In the genomic region with DNA sequence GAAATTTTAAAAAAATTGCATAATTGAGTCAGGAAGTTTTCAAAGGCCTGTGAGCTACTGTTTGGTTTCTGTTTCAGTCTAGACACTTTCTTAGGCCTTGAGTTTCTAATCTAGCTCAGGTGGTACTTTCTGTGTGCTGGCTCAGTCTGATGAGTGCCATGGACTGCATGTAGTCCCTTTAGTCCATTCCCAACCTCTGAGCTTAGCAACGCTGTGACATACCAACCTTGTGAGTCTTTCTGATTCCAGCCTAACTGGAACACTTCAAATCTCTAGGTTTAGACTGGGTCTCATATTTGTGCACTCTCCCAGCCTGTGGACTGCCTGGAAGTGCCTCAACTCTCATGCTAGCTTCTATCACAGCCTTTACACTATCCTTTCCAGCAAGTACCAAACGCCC, we compare ENCODE assay signal across 26 mouse cellular contexts. TPM values are rescaled to one million over a fixed set of nuclear protein-coding genes. Genes with fewer than 3 reads are reported as not detected.
"Had no signal": no experiment of that assay in that cellular context is flagged by ENCODE, and none has a peak within 500 bp of the region (broad histone marks: within the 10 kb centered on the region; RNA-seq: fewer than 3 reads in every experiment).

No protein-coding gene starts in this region.

- ATAC-seq: inflammation-experienced regulatory T-cells, adult 6 months; intestine, embryonic 16.5 days; midbrain, embryonic 13.5 days; midbrain, embryonic 16.5 days had no signal

- H3K9me3 ChIP-seq: limb, embryonic 12.5 days; limb, embryonic 15.5 days; liver, embryonic 13.5 days; megakaryocyte, embryonic 14.5 days; midbrain, embryonic 10.5 days; midbrain, embryonic 13.5 days; neural tube, embryonic 13.5 days had no signal

- H3K36me3 ChIP-seq: limb, embryonic 12.5 days; limb, embryonic 15.5 days; liver, embryonic 13.5 days; midbrain, embryonic 10.5 days; midbrain, embryonic 13.5 days; neural tube, embryonic 13.5 days had no signal

- DNase-seq: kidney, adult 18-20 months; kidney, postnatal 36 days; left cerebral cortex, postnatal 4 days; liver, embryonic 13.5 days; lung, embryonic 14.5 days; lung, postnatal 10 days; lung, postnatal 36 days; retina, postnatal 1 day; right cerebral cortex, postnatal 4 days; thymus, adult 2 months; thymus, postnatal 14 days; thymus, postnatal 4 days had no signal

- H3K27me3 ChIP-seq: limb, embryonic 12.5 days; limb, embryonic 15.5 days; liver, embryonic 13.5 days; midbrain, embryonic 13.5 days; neural tube, embryonic 13.5 days had no signal

- H3K27ac ChIP-seq: kidney, postnatal 0 days; limb, embryonic 12.5 days; limb, embryonic 15.5 days; liver, embryonic 13.5 days; midbrain, embryonic 10.5 days; midbrain, embryonic 13.5 days; neural tube, embryonic 13.5 days; stomach, postnatal 0 days had no signal

- H3K4me1 ChIP-seq: liver, embryonic 13.5 days; midbrain, embryonic 13.5 days had no signal

- H3K4me2 ChIP-seq: limb, embryonic 12.5 days; limb, embryonic 15.5 days; liver, embryonic 13.5 days; lung, embryonic 14.5 days; midbrain, embryonic 13.5 days; neural tube, embryonic 13.5 days had no signal

- H3K9ac ChIP-seq: limb, embryonic 12.5 days; limb, embryonic 15.5 days; liver, embryonic 13.5 days; lung, embryonic 14.5 days; midbrain, embryonic 13.5 days; neural tube, embryonic 13.5 days had no signal

- H3K4me3 ChIP-seq: limb, embryonic 12.5 days; limb, embryonic 15.5 days; liver, embryonic 13.5 days; midbrain, embryonic 10.5 days; midbrain, embryonic 13.5 days; myocyte; neural tube, embryonic 13.5 days had no signal

RNA-seq across cellular contexts. Expression of a gene that starts 57.2 kb away (rescaled TPM):
- total RNA-seq: monocyte, adult 5-6 weeks; neutrophil, adult 5-6 weeks had no signal
